Mouse (Mus musculus) MEL (cell line): ENCODE measurements around the gene Gm30191.

Experiments used
- ETS1 ChIP-seq: IDR thresholded peaks from 2 replicates; pipeline ENCODE4 v1.6.1; 2012; ENCODE audit warnings: low read depth, mild to moderate bottlenecking, inconsistent platforms, low read length, improper control_type of control experiment, moderate library complexity
- POLR2A ChIP-seq, 2 experiments: IDR thresholded peaks; 2 replicates each; pipeline ENCODE4 v1.6.1; 2011 to 2012; ENCODE audit warnings: low read length in 2 of 2, mild to moderate bottlenecking in 2 of 2, control low read depth in 1 of 2, improper control_type of control experiment in 1 of 2, low read depth in 1 of 2, moderate library complexity in 1 of 2; ENCODE audit not compliant: control insufficient read depth in 1 of 2, insufficient read depth in 1 of 2, poor library complexity in 1 of 2
- POLR2AphosphoS2 ChIP-seq: IDR thresholded peaks from 2 replicates; pipeline ENCODE4 v1.6.1; 2011; ENCODE audit warnings: low read length, improper control_type of control experiment
- ZNF384 ChIP-seq: IDR thresholded peaks from 2 replicates; pipeline ENCODE4 v1.6.1; 2012; ENCODE audit warnings: low read depth, mild to moderate bottlenecking, inconsistent platforms, low read length, improper control_type of control experiment

GRCm38 (mm10) chr4:134296523-134296922 lies 49.8 kb downstream of the Gm30191 start:
- no peak for TF ChIP-seq POLR2A (IDR thresholded peaks at IDR 0.05; ENCODE audit: control insufficient read depth in 1 of 2, insufficient read depth in 1 of 2, low read depth in 1 of 2, low read length in 2 of 2, poor library complexity in 1 of 2)
- TF ChIP-seq ZNF384 = no peak
- no peak for TF ChIP-seq ETS1
- no peak for TF ChIP-seq POLR2AphosphoS2
